Mouse (Mus musculus): Measurements from ENCODE around the gene Ermap. TPM values are rescaled to one million over a fixed set of nuclear protein-coding genes. Genes with fewer than 3 reads are reported as not detected.

Ermap gene
- polyA plus RNA-seq, 1 experiment from 2014 or later: 3.4 TPM

DNA sequence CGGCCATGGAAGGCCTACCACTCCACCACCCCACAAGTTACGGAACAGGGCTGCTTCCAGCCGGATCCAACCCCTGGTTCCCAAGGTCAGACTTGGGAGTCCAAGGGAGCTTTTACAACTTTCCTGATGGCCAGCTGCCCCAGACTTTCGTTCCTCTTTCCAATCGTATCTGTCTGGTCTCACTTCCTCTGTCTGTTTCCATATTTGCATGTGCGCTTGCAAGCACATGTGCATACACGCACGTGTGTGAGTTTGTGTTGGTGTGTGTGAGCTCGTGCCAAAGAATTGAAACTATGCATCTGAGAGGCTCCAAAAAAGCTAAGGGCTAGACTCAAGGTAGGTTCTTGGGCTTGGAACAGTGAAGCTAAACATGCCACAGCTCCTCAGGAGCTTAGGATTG is 8.4 kb downstream of the Ermap start:
- no peak for ATAC-seq (ENCODE audit: insufficient number of reproducible peaks, low FRiP score, low TSS enrichment, low read depth)
- no peaks in the 10 kb centered on the region for H3K27me3 ChIP-seq
- no peaks in the 10 kb centered on the region for H3K9me3 ChIP-seq
- WGBS: 79% methylated on average over 9 of the region's 9 CpGs
- H3K4me3 ChIP-seq: no peak overlapping the region
- no peaks in the 10 kb centered on the region for H3K4me1 ChIP-seq
- H3K9ac ChIP-seq: no peak overlapping the region
- 0 out of 2 replicates have a peak overlapping the region, but pooled peaks have one; percentile 22 for H3K27ac ChIP-seq
- no peaks in the 10 kb centered on the region for H3K36me3 ChIP-seq
- H3K4me2 ChIP-seq: no peak overlapping the region

DNA sequence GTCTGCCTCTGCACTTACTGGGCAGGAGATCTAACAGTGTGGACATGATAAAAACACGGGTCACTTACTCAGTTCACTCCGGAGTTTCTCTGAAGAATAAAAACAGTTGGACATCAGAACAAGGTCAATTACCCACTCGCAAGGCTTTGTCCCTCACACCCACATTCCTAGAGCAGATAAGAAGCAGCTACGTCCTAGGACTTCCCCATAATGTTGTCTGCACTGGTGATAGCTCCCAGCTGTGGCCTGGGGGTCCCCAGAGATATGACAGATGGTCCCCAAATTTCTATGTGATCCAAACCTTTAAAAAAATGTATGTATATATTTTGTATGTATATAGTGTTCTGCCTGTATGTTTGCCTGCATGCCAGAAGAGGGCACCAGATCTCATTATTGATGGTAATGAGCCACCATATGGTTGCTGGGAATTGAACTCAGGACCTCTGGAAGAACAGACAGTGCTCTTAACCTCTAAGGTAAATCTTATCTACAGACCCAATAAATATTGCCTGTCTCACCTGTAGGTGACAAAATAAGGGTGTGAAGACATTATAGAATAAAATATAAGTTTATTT is 9.6 kb downstream of the Ermap start:
- Histone ChIP-seq H3K27me3 (no peaks in the 10 kb centered on the region), H3K27ac (no peak overlapping the region), H3K4me1 (no peaks in the 10 kb centered on the region), H3K4me3 (no peak overlapping the region), H3K9ac (no peak overlapping the region), H3K36me3 (no peaks in the 10 kb centered on the region), H3K9me3 (no peaks in the 10 kb centered on the region), H3K4me2 (no peak overlapping the region)
- no peak for ATAC-seq (ENCODE audit: insufficient number of reproducible peaks, low FRiP score, low TSS enrichment, low read depth)
- 55% methylated on average over 4 of the region's 4 CpGs for WGBS

- H3K9me3 ChIP-seq: no peaks in the 10 kb centered on the region
- H3K4me1 ChIP-seq: peaks cover under 1% of the 10 kb centered on the region; the same call in 1 of the 2 replicates
- 73% methylated on average over 18 of the region's 18 CpGs for WGBS
- no peak overlapping the region for H3K9ac ChIP-seq
- H3K36me3 ChIP-seq: no peaks in the 10 kb centered on the region
- H3K4me3 ChIP-seq: no peak overlapping the region
- H3K27ac ChIP-seq: no peak overlapping the region
- H3K27me3 ChIP-seq: no peaks in the 10 kb centered on the region
- no peak for ATAC-seq (ENCODE audit: insufficient number of reproducible peaks, low FRiP score, low TSS enrichment, low read depth)
- no peak overlapping the region for H3K4me2 ChIP-seq
These were observed 11.5 kb downstream of the Ermap start for GRCm38 (mm10) chr4:119178331-119178730.

DNA sequence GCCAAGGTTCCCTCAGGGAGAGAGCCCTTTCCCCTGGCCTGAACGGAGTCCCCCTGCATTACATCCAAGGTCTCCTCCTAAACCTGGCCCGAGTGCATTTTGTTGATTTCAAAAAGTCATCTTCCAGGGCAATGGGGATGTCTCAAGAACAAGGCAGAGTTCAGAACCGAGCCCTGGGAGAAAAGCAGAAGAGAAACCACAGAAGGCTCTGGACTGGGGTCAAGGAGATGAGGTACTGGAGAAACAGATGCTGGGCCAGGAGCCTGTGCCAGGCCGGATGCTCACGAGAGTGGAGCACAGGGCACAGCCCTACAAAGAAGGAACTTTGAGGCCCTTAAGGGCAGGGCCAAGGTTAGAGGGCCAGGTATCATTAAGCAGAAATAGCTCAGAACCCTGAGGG is 12.1 kb downstream of the Ermap start:
- Histone ChIP-seq H3K27ac (no peak overlapping the region), H3K4me1 (peaks cover 6% of the 10 kb centered on the region), H3K27me3 (no peaks in the 10 kb centered on the region), H3K9me3 (no peaks in the 10 kb centered on the region), H3K36me3 (no peaks in the 10 kb centered on the region), H3K4me2 (no peak overlapping the region), H3K9ac (no peak overlapping the region), H3K4me3 (no peak overlapping the region)
- ATAC-seq (ENCODE audit: insufficient number of reproducible peaks, low FRiP score, low TSS enrichment, low read depth): no peak
- 70% methylated on average over 5 of the region's 5 CpGs for WGBS

DNA sequence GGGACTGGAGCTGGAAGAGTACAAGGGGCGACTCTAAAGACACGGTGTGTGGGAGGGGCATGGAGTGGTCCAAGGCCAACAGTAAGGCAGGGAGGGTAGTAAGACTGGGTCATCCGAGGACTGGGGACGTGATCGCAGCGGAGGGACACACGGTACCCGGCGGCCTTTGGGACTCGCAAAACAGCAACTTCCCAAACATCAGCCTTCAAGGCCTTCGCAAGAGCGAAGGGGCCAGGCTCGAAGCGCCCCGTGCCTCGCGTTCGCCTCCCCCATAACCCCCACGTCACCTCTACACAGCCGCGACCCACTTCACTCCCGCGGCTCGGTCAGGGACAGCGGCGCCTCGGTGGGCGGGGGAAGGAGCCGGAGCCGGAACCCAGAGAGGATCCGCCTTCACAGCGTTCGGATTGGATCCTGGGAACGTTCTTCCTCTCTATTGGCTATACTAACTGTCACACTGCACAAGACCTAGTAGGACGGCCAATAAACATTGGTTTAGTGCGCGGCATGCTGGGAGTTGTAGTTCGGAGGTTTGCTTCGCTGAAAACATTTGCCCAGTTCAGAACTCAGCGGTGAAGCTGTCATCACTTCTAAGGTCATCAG is 15.9 kb downstream of the Ermap start, which contains the start of gene Zfp691:
Gene Zfp691 (minus strand): TSS at position 345 of the 603 bp plus-strand sequence.
- H3K4me1 ChIP-seq: peaks cover 13% of the 10 kb centered on the region
- peak within 1 kb of the TSS; percentile 73 for H3K9ac ChIP-seq
- H3K4me2 ChIP-seq: peak within 1 kb of the TSS; percentile 64
- WGBS: under 1% methylated on average over 40 of the region's 40 CpGs
- H3K36me3 ChIP-seq: peaks cover 18% of the 10 kb centered on the region
- no peaks in the 10 kb centered on the region for H3K27me3 ChIP-seq
- H3K9me3 ChIP-seq: no peaks in the 10 kb centered on the region
- H3K27ac ChIP-seq: peak within 1 kb of the TSS; percentile 67
- H3K4me3 ChIP-seq: peak within 1 kb of the TSS; percentile 87
- peak; percentile 100 for ATAC-seq (ENCODE audit: insufficient number of reproducible peaks, low FRiP score, low TSS enrichment, low read depth)

- 38% methylated on average over 18 of the region's 18 CpGs for WGBS
- Histone ChIP-seq H3K9ac (peak overlapping the region; percentile 73), H3K4me3 (peak overlapping the region; percentile 87), H3K9me3 (no peaks in the 10 kb centered on the region), H3K27me3 (no peaks in the 10 kb centered on the region), H3K27ac (peak overlapping the region; percentile 67; the same call in 1 of the 2 replicates), H3K36me3 (peaks cover 25% of the 10 kb centered on the region), H3K4me2 (peak overlapping the region; percentile 64), H3K4me1 (peaks cover 13% of the 10 kb centered on the region)
- no peak for ATAC-seq (ENCODE audit: insufficient number of reproducible peaks, low FRiP score, low TSS enrichment, low read depth)
These were observed 16.7 kb downstream of the Ermap start for GRCm38 (mm10) chr4:119172919-119173650.

DNA sequence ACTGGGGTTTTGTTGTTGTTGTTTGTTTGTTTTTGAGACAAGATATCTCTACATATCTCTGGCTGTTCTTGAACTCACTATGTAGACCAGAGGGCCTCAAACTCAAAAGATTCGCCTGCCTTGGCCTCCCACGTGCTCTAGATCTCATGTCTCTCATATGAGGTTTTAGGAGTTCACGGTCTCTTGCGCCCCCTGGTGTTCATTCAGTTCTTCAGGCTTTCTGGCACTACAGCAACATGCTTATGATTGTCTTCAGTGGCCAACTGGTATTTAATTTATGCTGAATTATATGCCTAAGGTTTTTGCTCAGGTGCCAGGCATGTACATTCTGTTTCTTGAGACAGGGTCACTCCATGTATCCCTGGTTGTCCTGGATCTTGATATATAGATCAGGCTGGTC is 22.1 kb downstream of the Ermap start:
- ATAC-seq (ENCODE audit: insufficient number of reproducible peaks, low FRiP score, low TSS enrichment, low read depth): no peak
- Histone ChIP-seq H3K9ac (no peak overlapping the region), H3K4me2 (no peak overlapping the region), H3K36me3 (peaks cover 25% of the 10 kb centered on the region), H3K4me3 (no peak overlapping the region), H3K27ac (no peak overlapping the region), H3K9me3 (no peaks in the 10 kb centered on the region), H3K27me3 (no peaks in the 10 kb centered on the region), H3K4me1 (peaks cover 6% of the 10 kb centered on the region)
- 4% methylated on average over 4 of the region's 4 CpGs for WGBS

- Histone ChIP-seq H3K4me1 (0 out of 2 replicates have a peak, but pooled peaks cover under 1% of the 10 kb centered on the region), H3K9ac (no peak overlapping the region), H3K27ac (no peak overlapping the region), H3K36me3 (peaks cover 25% of the 10 kb centered on the region), H3K9me3 (no peaks in the 10 kb centered on the region), H3K4me2 (no peak overlapping the region), H3K4me3 (no peak overlapping the region), H3K27me3 (no peaks in the 10 kb centered on the region)
- WGBS: 79% methylated on average over 4 of the region's 4 CpGs
- ATAC-seq (ENCODE audit: insufficient number of reproducible peaks, low FRiP score, low TSS enrichment, low read depth): no peak
These were observed 22.7 kb downstream of the Ermap start for GRCm38 (mm10) chr4:119167068-119167467.

GRCm38 (mm10) chr4:119165916-119166315 is 23.9 kb downstream of the Ermap start:
- no peak overlapping the region for H3K4me2 ChIP-seq
- 77% methylated on average over 7 of the region's 7 CpGs for WGBS
- no peak overlapping the region for H3K27ac ChIP-seq
- no peak overlapping the region for H3K4me3 ChIP-seq
- H3K36me3 ChIP-seq: peaks cover 25% of the 10 kb centered on the region
- H3K9ac ChIP-seq: no peak overlapping the region
- H3K4me1 ChIP-seq: no peaks in the 10 kb centered on the region
- ATAC-seq (ENCODE audit: insufficient number of reproducible peaks, low FRiP score, low TSS enrichment, low read depth): no peak
- H3K9me3 ChIP-seq: no peaks in the 10 kb centered on the region
- H3K27me3 ChIP-seq: no peaks in the 10 kb centered on the region

- Histone ChIP-seq H3K27ac (no peak overlapping the region), H3K4me3 (no peak overlapping the region), H3K36me3 (no peaks in the 10 kb centered on the region), H3K9ac (no peak overlapping the region), H3K4me1 (no peaks in the 10 kb centered on the region), H3K4me2 (no peak overlapping the region), H3K27me3 (no peaks in the 10 kb centered on the region), H3K9me3 (no peaks in the 10 kb centered on the region)
- 63% methylated on average over 4 of the region's 4 CpGs for WGBS
- no peak for ATAC-seq (ENCODE audit: insufficient number of reproducible peaks, low FRiP score, low TSS enrichment, low read depth)
These were observed 26.8 kb downstream of the Ermap start for GRCm38 (mm10) chr4:119162990-119163389.

- Histone ChIP-seq H3K27ac (no peak overlapping the region), H3K27me3 (no peaks in the 10 kb centered on the region), H3K9me3 (no peaks in the 10 kb centered on the region), H3K36me3 (no peaks in the 10 kb centered on the region), H3K4me3 (no peak overlapping the region), H3K4me1 (no peaks in the 10 kb centered on the region), H3K9ac (no peak overlapping the region), H3K4me2 (no peak overlapping the region)
- WGBS: 71% methylated on average over 3 of the region's 3 CpGs
- no peak for ATAC-seq (ENCODE audit: insufficient number of reproducible peaks, low FRiP score, low TSS enrichment, low read depth)
These were observed 28.5 kb downstream of the Ermap start for GRCm38 (mm10) chr4:119161358-119161757.

- no peak overlapping the region for H3K4me2 ChIP-seq
- H3K9me3 ChIP-seq: no peaks in the 10 kb centered on the region
- H3K4me1 ChIP-seq: no peaks in the 10 kb centered on the region
- ATAC-seq (ENCODE audit: insufficient number of reproducible peaks, low FRiP score, low TSS enrichment, low read depth): no peak
- WGBS: 57% methylated on average over 5 of the region's 5 CpGs
- no peak overlapping the region; the same call in 1 of the 2 replicates for H3K27ac ChIP-seq
- no peaks in the 10 kb centered on the region for H3K36me3 ChIP-seq
- H3K9ac ChIP-seq: no peak overlapping the region
- no peak overlapping the region for H3K4me3 ChIP-seq
- H3K27me3 ChIP-seq: no peaks in the 10 kb centered on the region
These were observed 31.9 kb downstream of the Ermap start for GRCm38 (mm10) chr4:119157891-119158290.

All from limb, embryonic 15.5 days (tissue).